Comparison of ENCODE assay signal across 8 mouse cellular contexts in genomic region chr7:5016057-5016456, GRCm38 (mm10). TPM values are rescaled to one million over a fixed set of nuclear protein-coding genes. Genes with fewer than 3 reads are reported as not detected.
DNase-seq lines count a peak whose midpoint lies in the region; ATAC-seq and TF ChIP-seq lines count a peak whose summit lies in the region.
"Had no signal": no experiment of that assay in that cellular context is flagged by ENCODE, and none has a peak within 500 bp of the region (broad histone marks: within the 10 kb centered on the region; RNA-seq: fewer than 3 reads in every experiment).

No protein-coding gene starts in this region.

- no peaks in the 10 kb centered on the region for H3K27me3 ChIP-seq in lung, embryonic 16.5 days (ENCODE audit: control insufficient read depth, insufficient read depth, low read depth, low read length)
- no peaks in the 10 kb centered on the region for H3K27me3 ChIP-seq in forebrain, embryonic 10.5 days (ENCODE audit: poor library complexity, severe bottlenecking)
- no peaks in the 10 kb centered on the region for H3K27me3 ChIP-seq in limb, embryonic 12.5 days
- no peaks in the 10 kb centered on the region for H3K27me3 ChIP-seq in small intestine, adult 2 months (ENCODE audit: control insufficient read depth, insufficient read depth, low read length)

- peak overlapping the region; percentile 99 for H3K27ac ChIP-seq in lung, embryonic 16.5 days (ENCODE audit: low read length)
- H3K27ac ChIP-seq in forebrain, embryonic 10.5 days = peak overlapping the region; percentile 96
- H3K27ac ChIP-seq in limb, embryonic 12.5 days = peak overlapping the region; percentile 98
- peak overlapping the region; percentile 96 for H3K27ac ChIP-seq in small intestine, adult 2 months (ENCODE audit: insufficient read depth, low read depth, low read length)

- no peak for TF ChIP-seq CTCF in small intestine, adult 2 months (IDR thresholded peaks at IDR 0.05; ENCODE audit: extremely low read depth, insufficient read length, insufficient replicate concordance, low read depth, low read length)

- peak overlapping the region; percentile 76 for H3K4me2 ChIP-seq in lung, embryonic 16.5 days (ENCODE audit: low read depth, low read length)
- H3K4me2 ChIP-seq in limb, embryonic 12.5 days = peak overlapping the region; percentile 61

- 44% methylated on average over 3 of the region's 3 CpGs for WGBS in lung, embryonic 16.5 days
- 74% methylated on average over 3 of the region's 3 CpGs for WGBS in forebrain, embryonic 10.5 days
- 69% methylated on average over 3 of the region's 3 CpGs for WGBS in limb, embryonic 12.5 days
- 14% methylated on average over 3 of the region's 3 CpGs for WGBS in small intestine, adult 2 months

- no peaks in the 10 kb centered on the region for H3K9me3 ChIP-seq in lung, embryonic 16.5 days (ENCODE audit: control insufficient read depth, low read length)
- peaks cover 16% of the 10 kb centered on the region; the same call in 1 of the 2 replicates for H3K9me3 ChIP-seq in forebrain, embryonic 10.5 days
- no peaks in the 10 kb centered on the region for H3K9me3 ChIP-seq in limb, embryonic 12.5 days

- no peak for TF ChIP-seq POLR2A in small intestine, adult 2 months (IDR thresholded peaks at IDR 0.05; ENCODE audit: low read depth, low read length)

- H3K9ac ChIP-seq in lung, embryonic 16.5 days (ENCODE audit: low read length) = peak overlapping the region; percentile 81
- H3K9ac ChIP-seq in limb, embryonic 12.5 days (replicated peaks) = peak overlapping the region; percentile 64; the same call in 1 of the 2 replicates

- DNase-seq in lung, postnatal 14 days = no peak
- DNase-seq in forebrain, embryonic 10.5 days (ENCODE audit: extremely low spot score, low spot score) = no peak
- DNase-seq in retina, postnatal 1 day = no peak
- no peak for DNase-seq in adrenal gland, adult 8-10 months

- peak overlapping the region; percentile 83 for H3K4me3 ChIP-seq in lung, embryonic 16.5 days (ENCODE audit: low read length)
- H3K4me3 ChIP-seq in forebrain, embryonic 10.5 days = peak overlapping the region; percentile 73
- H3K4me3 ChIP-seq in limb, embryonic 12.5 days (replicated peaks) = peak overlapping the region; percentile 66
- peak overlapping the region; percentile 98; the same call in 1 of the 2 replicates for H3K4me3 ChIP-seq in small intestine, adult 2 months (ENCODE audit: low read depth, low read length)

- no peak for ATAC-seq in lung, embryonic 16.5 days (ENCODE audit: low read depth)
- no peak for ATAC-seq in limb, embryonic 12.5 days (ENCODE audit: insufficient number of reproducible peaks, insufficient read depth, low FRiP score, low TSS enrichment, low read depth)

- H3K4me1 ChIP-seq in lung, embryonic 16.5 days (replicated peaks; ENCODE audit: control insufficient read depth, insufficient read depth, low read length) = peaks cover 19% of the 10 kb centered on the region
- H3K4me1 ChIP-seq in forebrain, embryonic 10.5 days = peaks cover 28% of the 10 kb centered on the region
- H3K4me1 ChIP-seq in limb, embryonic 12.5 days (replicated peaks) = peaks cover 13% of the 10 kb centered on the region
- H3K4me1 ChIP-seq in small intestine, adult 2 months (ENCODE audit: control insufficient read depth, insufficient read depth, insufficient read length, low read length) = peaks cover 4% of the 10 kb centered on the region; the same call in 1 of the 2 replicates

- peaks cover 23% of the 10 kb centered on the region for H3K36me3 ChIP-seq in lung, embryonic 16.5 days (ENCODE audit: control insufficient read depth, insufficient read depth, low read length)
- H3K36me3 ChIP-seq in forebrain, embryonic 10.5 days (replicated peaks) = peaks cover 37% of the 10 kb centered on the region
- peaks cover 32% of the 10 kb centered on the region for H3K36me3 ChIP-seq in limb, embryonic 12.5 days
- H3K36me3 ChIP-seq in small intestine, adult 2 months (ENCODE audit: control insufficient read depth, insufficient read depth, low read length) = peaks cover 24% of the 10 kb centered on the region

RNA-seq across cellular contexts. Expression of gene Gm44973, which starts 0.8 kb away (rescaled TPM):
- 1.2 and 1.3 TPM in 2 replicates for polyA plus RNA-seq in lung, embryonic 16.5 days (2015; fragmentation: Nextera tagmentation; extraction: Ambion mirVana)
- 1.0 and 1.1 TPM in 2 replicates for polyA plus RNA-seq in forebrain, embryonic 10.5 days (2016; fragmentation: Nextera tagmentation; extraction: Ambion mirVana)
- 1.2 TPM in 1 of 2 replicates, not detected in the other for polyA plus RNA-seq in limb, embryonic 12.5 days (2016; fragmentation: Nextera tagmentation; extraction: Ambion mirVana)
- 0.35 TPM in 1 of 2 replicates, not detected in the other for polyA plus RNA-seq in small intestine, adult 2 months (2012; rRNA removed)
- total RNA-seq in adrenal gland, adult 8-10 months (2022) = 1 to 10 TPM in 1 of 4 experiments, not detected in 3; 1.5 TPM
- total RNA-seq: common myeloid progenitor, adult 5-6 weeks had no signal

RNA-seq across cellular contexts. Expression of gene Fiz1, which starts 1.6 kb away (rescaled TPM):
- polyA plus RNA-seq in lung, embryonic 16.5 days (2015; fragmentation: Nextera tagmentation; extraction: Ambion mirVana) = 33.1 and 34.5 TPM in 2 replicates
- 54.0 and 54.1 TPM in 2 replicates for polyA plus RNA-seq in forebrain, embryonic 10.5 days (2016; fragmentation: Nextera tagmentation; extraction: Ambion mirVana)
- polyA plus RNA-seq in limb, embryonic 12.5 days (2016; fragmentation: Nextera tagmentation; extraction: Ambion mirVana) = 57.9 and 58.9 TPM in 2 replicates
- polyA plus RNA-seq in small intestine, adult 2 months (2012; rRNA removed) = 14.5 and 31.4 TPM in 2 replicates
- 10 to 100 TPM; 18.9 to 25.7 (median 23.3) TPM for total RNA-seq in adrenal gland, adult 8-10 months (2022)

RNA-seq across cellular contexts. Expression of gene Zfp524, which starts 1.8 kb away (rescaled TPM):
- 19.3 and 21.4 TPM in 2 replicates for polyA plus RNA-seq in lung, embryonic 16.5 days (2015; fragmentation: Nextera tagmentation; extraction: Ambion mirVana)
- 8.4 and 9.4 TPM in 2 replicates for polyA plus RNA-seq in forebrain, embryonic 10.5 days (2016; fragmentation: Nextera tagmentation; extraction: Ambion mirVana)
- 7.1 and 7.8 TPM in 2 replicates for polyA plus RNA-seq in limb, embryonic 12.5 days (2016; fragmentation: Nextera tagmentation; extraction: Ambion mirVana)
- polyA plus RNA-seq in small intestine, adult 2 months (2012; rRNA removed) = 25.2 and 51.0 TPM in 2 replicates
- 10 to 100 TPM; 10.0 to 15.2 (median 12.0) TPM for total RNA-seq in adrenal gland, adult 8-10 months (2022)

RNA-seq across cellular contexts. Expression of gene Zfp865, which starts 4.1 kb away (rescaled TPM):
- 5.5 and 5.7 TPM in 2 replicates for polyA plus RNA-seq in lung, embryonic 16.5 days (2015; fragmentation: Nextera tagmentation; extraction: Ambion mirVana)
- 5.1 and 5.7 TPM in 2 replicates for polyA plus RNA-seq in forebrain, embryonic 10.5 days (2016; fragmentation: Nextera tagmentation; extraction: Ambion mirVana)
- polyA plus RNA-seq in limb, embryonic 12.5 days (2016; fragmentation: Nextera tagmentation; extraction: Ambion mirVana) = 7.0 and 8.1 TPM in 2 replicates
- polyA plus RNA-seq in small intestine, adult 2 months (2012; rRNA removed) = 20.0 and 37.3 TPM in 2 replicates
- 10 to 100 TPM; 25.0 to 38.6 (median 30.3) TPM for total RNA-seq in adrenal gland, adult 8-10 months (2022)

RNA-seq across cellular contexts. Expression of gene Ccdc106, which starts 4.3 kb away (rescaled TPM):
- polyA plus RNA-seq in lung, embryonic 16.5 days (2015; fragmentation: Nextera tagmentation; extraction: Ambion mirVana) = 5.3 and 5.5 TPM in 2 replicates
- 4.7 and 6.6 TPM in 2 replicates for polyA plus RNA-seq in forebrain, embryonic 10.5 days (2016; fragmentation: Nextera tagmentation; extraction: Ambion mirVana)
- polyA plus RNA-seq in limb, embryonic 12.5 days (2016; fragmentation: Nextera tagmentation; extraction: Ambion mirVana) = 27.3 and 27.5 TPM in 2 replicates
- 0.76 and 0.81 TPM in 2 replicates for polyA plus RNA-seq in small intestine, adult 2 months (2012; rRNA removed)
- total RNA-seq in adrenal gland, adult 8-10 months (2022) = 1 to 10 TPM; 2.9 to 5.6 (median 3.8) TPM
